Mouse (Mus musculus): ENCODE results near the gene Gfra4. TPM values are rescaled to one million over a fixed set of nuclear protein-coding genes. Genes with fewer than 3 reads are reported as not detected.
"Not testable (repeated sequence)": the region's sequence is repeated elsewhere in the genome, so short reads cannot be mapped to it uniquely, and the experiment has no call there.

Gfra4 gene
- total RNA-seq, 2 experiments from 2014 or later: 5.1 to 8.0 TPM

DNA sequence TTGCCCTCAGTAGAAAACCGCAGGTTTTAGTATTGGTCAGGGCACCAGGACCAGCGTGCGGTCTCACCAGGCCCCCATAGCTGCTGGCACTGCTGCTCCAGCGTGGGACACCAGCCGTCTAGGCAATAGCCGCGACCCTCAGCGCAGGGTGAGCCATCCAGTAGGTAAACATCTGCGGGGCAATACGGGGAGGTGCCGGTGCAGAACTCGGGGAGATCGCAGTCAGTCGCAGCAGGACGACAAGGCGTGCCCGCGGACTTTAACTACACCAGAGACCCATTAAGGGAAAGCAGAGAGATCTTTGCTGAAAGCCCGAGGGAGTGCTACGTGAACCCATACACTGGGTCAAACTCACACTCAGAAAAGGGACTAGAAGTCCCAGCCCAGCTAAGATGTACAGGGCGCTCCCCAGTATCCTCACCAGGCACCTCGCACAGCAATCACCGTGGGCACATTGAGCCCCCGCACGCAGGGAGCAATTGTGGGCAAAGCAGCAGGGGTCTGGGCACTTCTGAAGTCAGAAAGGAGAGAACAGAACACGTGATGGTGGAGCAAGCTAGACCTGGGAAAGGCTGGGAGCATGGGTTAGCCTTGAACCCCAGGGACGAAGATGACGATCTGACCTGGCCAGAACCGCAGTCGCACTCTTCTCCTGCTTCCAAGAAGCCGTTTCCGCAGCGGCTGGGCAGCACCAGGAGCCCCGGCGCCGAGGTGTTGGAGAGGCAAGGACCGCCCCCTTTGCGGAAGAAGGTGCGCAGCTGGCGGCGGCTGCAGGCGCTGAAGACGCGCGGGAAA lies 11.2 kb upstream of the Gfra4 start:
- no peak for DNase-seq
- intact Hi-C loops (cut with DNase I): loop anchor here (10.0 kb wide), 1 partner anchor 361 kb away; no protein-coding TSS in a partner anchor

DNA sequence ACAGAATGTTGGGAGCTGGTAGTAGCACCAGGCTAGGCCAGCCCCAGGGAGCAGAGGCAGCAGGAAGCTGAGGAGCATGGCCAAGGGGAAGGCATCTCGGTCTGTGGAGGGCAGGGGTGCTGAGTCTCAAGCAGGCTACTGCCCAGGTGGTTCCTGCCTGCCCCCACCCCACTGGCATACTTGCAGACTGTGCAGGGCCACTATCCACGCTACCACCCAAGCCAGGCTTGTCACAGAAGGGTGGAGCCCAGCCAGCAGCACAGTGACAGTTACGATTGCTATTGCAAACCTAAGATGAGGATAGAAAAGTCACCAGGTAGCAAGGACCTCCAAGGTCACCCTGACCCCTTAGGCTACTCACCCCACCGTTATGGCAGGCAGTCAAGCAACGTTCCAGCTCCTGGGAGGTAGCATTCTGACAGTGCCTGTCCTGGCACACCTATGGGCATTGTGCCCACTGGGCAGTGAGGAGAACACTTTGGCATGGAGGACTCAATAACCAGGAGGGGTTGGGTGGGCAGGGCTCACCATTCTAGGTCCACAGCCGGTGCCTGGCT lies 10.1 kb upstream of the Gfra4 start:
- no peak for DNase-seq
- intact Hi-C loops (cut with DNase I): loop anchor here (10.0 kb wide), 1 partner anchor 362 kb away; no protein-coding TSS in a partner anchor

DNA sequence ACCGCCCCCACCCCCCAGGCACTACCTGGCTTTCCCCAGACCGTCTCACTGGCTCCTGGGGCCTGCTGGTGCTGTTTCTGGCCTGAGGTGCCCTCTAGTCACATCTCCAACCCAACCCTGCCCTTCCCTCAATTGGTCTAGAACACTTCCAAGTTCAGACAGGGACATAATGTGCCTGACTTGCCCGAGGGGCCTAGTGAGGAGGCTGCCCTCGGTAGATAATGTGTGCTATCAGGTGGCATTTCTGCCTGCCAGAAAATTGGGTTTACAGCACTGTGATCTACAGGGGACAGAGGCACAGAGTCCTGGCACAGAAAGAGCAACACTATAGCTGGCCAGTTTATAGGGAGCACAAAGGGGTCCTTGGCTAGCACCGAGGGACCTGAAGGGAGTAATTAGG lies 9.2 kb upstream of the Gfra4 start:
- intact Hi-C loops (cut with DNase I): loop anchor here (10.0 kb wide), 1 partner anchor 363 kb away; no protein-coding TSS in a partner anchor
- no peak for DNase-seq

DNA sequence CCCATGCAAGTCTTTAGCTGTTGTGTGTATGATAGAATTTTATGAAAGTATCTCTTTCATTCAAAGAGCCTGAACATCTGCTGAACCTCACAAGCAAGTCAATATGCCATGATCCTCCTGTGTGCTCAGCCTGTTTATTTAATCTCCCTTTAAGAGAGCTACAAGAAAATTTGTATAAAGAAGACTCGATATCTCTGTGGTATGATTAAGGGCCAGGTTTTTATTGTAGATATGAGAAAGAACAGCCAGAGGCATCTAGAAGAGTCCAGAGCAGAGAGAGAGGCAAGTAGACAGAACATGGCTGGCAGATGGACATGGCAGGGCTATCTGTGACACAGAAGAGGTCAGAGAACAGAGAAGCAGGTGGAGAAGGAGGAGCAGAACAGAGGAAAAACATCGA lies 3.1 kb upstream of the Gfra4 start:
- intact Hi-C loops (cut with DNase I): no loop called here
- no peak for DNase-seq

DNA sequence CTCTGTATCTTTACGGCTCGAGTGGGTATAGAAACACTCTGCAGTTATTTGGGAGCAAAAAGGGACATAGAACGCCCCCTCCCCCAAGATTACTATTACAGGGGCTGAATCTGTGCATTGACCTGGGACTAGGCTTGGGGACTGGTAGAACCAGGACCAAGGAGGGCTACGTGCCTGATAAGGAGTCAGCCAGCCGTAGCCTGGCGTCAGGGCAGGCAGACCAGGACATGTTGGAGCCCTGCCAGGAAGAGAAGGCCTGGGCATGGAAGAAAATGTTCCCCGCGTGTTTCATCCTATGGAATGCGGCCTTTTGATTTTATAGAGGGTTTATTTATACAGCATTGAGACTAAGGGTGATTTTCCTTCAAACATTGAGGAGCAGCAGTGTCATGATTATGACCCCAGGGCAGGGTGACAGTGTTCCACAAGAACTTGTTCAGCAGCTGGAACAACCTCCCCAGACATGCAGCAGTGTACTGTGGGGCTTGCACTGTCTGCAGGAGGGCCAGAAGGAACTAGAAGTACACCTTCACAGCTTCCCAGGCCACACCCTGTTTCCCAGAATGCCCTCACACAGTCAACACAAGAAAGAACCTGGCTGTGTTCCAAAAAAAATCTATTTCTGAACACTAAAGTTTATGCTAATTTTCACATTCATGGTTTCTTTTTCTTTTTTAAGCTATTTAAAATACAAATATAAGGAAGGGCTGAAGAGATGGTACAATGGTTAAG lies 2.3 kb upstream of the Gfra4 start:
- no peak for DNase-seq
- intact Hi-C loops (cut with DNase I): no loop called here

DNA sequence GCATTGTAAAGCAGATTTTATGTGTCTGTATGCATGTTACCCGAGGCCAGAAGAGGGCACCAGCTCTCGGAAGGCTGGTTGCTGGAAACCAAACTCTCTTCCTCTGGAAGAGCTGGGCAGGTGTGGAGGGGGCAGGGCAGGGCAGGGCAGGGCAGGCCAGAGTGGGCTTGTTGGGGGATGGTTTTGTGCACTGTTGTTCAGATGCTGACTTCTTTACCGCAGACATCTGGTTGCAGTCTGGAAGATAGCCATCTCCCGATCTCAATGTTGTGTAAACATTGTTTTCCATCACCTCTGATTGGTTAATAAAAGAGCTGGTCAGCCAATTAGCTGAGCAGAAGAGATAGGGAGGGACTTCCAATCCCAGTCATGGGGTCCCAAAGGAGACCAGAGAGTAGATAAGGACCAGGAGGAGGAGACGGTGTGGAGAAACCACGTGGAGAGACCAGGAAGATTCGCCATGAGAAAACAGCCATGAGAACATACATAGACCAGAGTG lies 1.5 kb upstream of the Gfra4 start:
- DNase-seq: no peak
- intact Hi-C loops (cut with DNase I): no loop called here

DNA sequence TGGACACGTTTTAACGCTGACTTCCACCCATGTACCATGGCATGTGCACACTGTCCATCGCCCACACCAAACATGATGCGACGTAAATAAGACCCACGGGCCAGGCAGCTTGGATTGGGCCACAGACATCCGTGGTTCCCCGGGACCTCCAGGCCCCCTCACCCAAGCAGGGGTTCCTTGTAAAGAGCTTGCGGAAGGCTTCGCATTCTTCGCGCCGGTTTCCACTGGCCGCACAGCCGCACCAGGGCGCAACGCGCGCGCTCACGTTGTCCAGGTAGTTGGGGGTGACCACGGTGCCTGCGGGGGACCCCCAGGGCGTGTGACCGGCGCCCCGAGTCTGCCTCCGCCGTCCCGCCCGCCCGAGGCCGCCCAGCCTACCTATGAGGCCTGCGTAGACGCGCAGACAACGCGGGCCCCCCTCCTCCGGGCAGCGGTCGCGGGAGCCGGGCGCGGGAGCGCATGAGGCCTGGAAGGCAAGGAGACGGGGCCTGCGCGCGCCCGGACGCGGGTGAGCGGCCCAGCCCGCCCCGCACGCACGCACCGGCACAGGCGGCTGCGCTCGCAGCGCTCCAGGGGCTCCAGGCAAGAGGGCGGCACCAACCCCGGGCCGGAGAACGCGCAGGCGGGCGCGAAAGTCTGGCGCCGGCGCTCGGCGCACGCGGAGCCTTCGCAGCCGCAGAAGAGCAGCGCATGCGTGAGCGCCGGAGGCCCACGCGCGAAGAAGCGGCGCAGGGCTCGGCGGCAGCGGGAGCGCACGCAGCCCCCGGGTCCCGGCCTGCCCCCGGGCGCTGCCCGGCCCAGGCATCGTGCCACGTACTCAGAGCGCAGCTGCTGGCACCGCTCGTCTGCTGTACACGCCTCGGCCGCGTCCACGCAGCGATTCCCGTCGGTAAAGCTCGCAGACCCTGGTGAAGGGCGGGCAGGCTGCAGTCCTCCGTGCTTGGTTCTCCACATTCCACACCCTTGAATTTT lies 1.7 kb downstream of the Gfra4 start:
- peak; percentile 49 to 60 for DNase-seq
- intact Hi-C loops (cut with DNase I): no loop called here

DNA sequence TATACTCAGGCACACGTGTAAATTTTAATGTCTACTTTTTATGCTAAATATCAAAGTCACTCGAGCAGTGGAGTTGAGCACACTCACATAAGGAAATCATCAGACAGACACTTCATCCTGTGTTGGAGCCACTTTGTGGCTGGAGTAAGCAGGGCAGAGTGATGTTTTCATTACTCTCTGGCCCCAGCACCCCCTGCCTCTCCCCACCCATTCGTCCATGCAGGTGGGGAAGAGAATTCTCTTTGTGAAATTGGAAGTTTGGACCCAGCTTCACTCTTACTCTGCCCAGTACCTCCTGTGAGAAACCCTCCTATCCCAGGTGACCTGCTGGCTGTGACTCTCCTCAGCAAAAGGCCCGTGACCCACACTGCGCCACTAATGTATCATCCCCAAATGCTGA lies 4.2 kb downstream of the Gfra4 start:
- DNase-seq: no peak
- intact Hi-C loops (cut with DNase I): no loop called here

DNA sequence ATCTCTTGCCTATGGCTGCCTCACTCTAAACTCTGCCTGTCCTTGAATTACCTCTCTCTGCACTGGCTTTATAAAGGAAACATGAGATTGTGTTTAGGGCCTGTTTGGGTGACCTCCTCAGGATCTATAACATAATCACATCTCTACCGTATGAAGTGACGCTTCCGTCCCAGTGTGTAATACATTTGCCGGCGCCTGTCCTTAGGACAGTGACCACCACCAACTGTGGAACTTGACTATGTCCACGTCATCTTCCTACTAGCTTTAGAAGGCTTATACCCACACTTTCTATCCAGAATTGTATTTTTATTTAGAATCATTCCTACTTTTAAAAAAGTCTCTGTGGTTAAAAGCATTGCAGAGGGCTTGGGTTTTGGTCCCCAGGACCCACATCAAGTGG lies 4.7 kb downstream of the Gfra4 start:
- DNase-seq: no peak
- intact Hi-C loops (cut with DNase I): no loop called here

DNA sequence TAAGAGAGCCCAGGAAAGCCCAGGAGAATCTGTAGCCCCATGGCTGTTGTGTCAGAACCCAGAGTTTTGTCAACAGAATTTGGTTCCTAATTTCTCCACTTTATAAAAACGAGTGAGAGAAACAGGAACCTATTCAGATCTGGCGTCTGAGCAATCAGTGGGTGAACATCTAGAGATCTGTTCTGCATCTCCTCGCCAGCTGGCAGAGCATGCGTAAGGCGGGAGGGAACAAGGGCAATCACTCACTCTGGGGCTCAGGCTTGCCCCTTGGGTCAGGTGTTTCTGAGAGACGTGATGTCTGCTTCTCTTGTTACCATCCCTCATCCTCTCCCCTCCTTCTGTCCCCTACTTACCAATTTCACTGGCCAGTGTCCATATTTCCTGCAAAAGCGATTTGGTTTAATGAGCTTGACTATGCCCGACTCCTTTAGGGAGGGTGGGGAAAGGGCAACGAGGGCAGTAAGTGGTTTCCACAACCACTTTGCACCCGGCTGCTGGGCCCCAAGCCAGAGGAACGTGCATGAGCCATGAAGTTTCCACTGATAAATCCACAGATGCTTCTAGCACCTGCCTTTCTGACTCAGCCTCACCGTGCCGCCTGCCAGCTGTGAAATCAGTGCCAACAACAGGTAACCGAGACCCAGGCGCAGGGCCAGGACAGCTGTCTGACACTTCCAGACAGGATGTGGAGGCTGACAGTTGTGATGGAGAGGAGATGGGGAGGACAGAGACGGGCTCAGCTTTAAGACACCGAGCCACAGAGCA lies 5.5 kb downstream of the Gfra4 start:
- intact Hi-C loops (cut with DNase I): no loop called here
- peak; percentile 52 for DNase-seq

DNA sequence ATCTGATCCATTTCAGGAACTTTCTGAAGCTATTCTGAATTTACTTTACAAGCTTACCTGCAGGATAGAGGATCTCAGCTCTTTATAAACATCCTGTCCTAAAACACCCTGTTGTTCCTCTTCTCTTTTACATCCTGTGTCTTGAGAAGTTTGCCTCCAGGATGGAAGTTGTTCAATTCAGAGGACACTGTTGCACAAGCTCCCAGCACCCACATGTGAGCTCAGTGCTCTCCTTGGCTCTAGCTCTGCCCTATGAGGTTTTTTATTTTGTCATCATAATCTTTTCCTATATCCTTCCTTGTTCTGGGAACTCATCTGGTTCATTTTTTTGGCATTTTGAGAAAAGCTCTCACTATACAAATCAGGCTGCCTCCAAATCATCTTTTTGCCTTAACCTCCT lies 6.1 kb downstream of the Gfra4 start:
- intact Hi-C loops (cut with DNase I): no loop called here
- no peak for DNase-seq

DNA sequence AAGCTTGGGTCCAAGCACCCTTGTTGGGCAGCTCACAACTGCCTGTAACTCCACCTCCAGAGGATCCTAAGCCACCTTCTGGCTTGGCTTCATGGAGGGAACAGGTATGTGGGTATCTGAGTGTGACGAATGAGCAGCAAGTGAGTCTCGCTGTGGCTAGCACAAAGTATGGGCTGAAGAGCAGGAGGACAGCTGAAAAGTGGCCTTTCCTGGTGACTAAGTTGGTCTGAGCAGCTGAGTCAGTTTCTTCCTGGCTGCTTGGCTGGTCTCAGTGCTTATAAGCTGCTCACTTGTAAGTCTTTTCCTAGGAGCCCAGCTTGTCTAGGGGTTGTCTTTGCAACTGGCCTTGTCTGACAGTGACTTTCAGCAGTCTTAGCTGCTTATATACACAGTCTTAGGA lies 6.5 kb downstream of the Gfra4 start:
- no peak for DNase-seq
- intact Hi-C loops (cut with DNase I): no loop called here

DNA sequence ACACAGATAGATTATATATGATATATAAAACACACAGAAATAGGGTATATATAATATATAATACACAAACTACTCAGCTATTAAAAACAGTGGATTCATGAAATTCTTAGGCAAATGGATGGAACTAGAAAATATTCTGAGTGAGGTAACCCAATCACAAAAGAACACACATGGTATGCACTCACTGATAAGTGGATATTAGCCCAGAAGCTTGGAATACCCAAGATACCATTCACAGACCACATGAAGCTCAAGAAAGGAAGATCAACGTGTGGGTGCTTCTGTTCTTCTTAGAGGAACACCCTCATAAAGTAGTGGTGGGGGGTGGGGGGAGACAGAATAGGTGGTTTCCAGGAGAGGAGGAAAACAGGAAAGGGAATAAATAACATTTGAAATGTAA lies 11.5 kb downstream of the Gfra4 start:
- intact Hi-C loops (cut with DNase I); DNase-seq: not testable (repeated sequence)

DNA sequence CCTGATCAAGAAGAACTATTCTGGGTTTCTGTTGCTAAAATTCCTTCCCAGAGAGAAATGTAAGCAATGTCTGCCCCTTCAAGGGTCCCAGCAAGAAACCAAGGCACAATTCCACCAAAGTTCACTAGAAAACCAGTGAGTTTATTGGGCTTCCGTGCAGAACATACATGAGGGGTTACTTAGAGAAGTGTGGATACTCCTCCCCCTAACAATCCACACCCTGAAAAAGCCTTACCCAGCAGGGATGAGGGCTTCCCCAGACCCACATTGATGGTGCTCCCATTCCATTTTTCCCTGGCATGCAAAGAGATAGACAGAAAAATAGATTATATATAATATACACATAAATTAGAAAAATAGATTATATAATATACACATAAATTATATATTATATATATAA lies 11.9 kb downstream of the Gfra4 start:
- DNase-seq: no peak
- intact Hi-C loops (cut with DNase I): no loop called here

DNA sequence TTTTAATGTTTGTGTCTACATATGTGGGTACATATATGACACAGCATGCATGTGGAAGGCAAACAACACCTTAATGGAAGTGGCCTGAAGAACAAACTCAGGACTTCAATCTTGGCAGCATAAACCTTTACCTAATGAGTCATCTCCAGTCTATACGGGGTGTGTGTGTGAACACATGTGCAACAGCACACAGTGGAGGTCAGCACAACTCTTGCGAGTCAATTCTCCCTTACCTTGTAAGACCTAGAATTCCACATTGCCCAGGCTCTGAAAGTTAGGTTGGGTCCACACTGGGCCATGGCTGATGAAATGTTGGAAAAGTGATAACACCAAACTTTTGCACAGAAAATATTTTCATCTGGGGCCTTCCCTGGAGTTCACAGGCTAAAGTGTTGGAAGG lies 12.3 kb downstream of the Gfra4 start:
- no peak for DNase-seq
- intact Hi-C loops (cut with DNase I): no loop called here

DNA sequence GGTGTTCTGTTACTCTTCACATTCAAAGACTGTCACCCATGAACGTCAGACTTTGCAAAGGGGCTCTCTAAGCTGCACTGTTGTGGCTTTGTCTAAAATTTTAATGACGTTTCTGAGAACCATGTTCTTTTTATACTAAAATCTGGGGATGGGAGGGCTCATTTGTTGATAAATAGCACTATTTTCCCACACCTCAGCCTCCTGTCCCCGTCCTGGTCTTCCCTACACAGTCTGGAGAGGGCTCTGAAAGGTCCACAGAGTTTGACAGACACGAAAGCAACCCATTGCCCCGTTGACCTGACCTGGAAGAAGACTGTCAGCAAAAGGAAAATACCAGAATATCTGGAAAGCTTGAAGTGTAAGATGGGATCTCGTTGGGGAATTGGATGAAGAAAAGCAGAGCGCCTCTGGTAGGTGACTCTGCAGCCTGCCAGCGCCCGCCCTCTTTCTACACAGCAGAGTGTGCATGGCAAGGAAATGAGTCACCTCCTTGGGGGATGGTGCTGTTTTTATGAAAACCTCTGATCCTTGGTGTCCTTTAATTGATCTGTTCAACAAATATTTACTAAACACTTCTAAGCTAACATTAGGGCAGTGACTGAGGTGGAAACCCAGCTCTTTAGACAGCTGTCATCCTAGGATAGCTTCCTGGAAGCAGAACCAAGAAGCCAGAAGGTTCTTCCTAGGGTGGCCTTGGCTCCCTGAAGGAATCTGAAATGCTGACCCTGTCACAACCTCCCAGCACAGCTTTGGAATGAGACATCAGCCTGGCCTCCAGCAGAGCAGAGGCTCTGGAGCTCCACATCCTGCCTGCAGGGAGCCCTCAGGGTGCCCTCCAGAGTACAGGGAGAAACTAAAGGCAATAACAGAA lies 13.6 kb downstream of the Gfra4 start:
- intact Hi-C loops (cut with DNase I): no loop called here
- no peak for DNase-seq

DNA sequence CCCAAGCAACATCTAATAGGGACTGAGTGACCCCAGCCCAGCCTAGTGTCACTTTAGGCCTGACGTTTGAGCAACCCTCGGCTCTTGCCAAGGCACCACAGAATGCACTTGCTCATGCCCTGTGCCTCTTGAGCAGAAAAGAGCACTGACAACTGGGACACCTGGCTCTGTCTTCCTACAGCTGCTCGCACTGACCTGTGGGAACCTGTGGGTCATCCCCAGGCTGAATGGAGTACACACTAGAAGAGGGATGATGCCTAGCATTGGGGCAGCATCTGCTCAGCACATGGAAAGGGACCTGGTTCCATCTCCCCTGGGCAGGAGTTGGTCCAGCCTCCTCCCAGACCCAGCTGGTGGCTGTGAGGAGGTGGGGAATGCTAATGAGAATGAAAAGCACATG lies 15.9 kb downstream of the Gfra4 start:
- no peak for DNase-seq
- intact Hi-C loops (cut with DNase I): no loop called here

DNA sequence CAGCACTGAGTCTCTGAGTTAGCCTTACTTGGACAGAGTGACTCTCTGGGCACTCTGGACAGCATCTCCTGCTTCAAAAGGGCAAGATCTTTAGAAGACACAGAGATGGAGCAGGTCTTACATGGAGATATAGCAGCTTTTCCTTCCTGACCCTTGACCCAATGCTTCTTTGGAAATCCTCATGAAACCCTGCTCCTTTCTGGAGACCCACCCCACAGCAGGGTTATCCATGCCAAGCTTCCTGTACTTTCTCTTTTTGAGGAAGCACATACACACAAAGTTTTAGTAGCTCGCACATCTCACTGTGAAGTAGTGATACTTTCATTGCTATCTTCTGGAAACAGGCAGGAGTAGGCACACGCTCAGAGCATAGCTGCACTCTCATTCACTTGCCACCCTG lies 17.7 kb downstream of the Gfra4 start:
- DNase-seq: no peak
- intact Hi-C loops (cut with DNase I): no loop called here

DNA sequence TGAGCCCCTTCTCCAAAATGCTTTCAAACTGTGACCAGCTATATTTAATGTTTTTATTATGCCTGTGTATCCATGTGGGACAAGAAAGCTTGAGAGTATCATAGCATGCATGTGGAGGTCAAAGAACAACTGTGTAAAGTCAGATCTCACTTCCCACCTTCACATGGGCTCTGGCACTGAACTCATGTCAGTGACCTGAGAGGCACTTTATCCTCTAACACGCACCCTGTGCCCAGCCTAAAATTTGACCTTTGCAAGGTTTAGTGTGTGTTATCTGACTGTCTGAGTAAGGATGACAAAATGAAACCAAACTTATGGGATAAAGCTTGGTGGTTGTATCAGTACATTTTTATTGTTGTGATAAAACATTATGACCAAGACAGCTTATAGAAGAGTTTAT lies 32.3 kb downstream of the Gfra4 start:
- intact Hi-C loops (cut with DNase I): no loop called here
- DNase-seq: no peak
